Mouse (Mus musculus) E14TG2a.4 (cell line): ENCODE measurements around the gene 2610528J11Rik.

ENCODE experiments used
- CTCF ChIP-seq: conservative IDR thresholded peaks from 2 replicates; pipeline ENCODE4 v1.5.1; 2014; ENCODE audit warnings: low read length
- NANOG ChIP-seq: IDR thresholded peaks from 2 replicates; pipeline ENCODE4 v1.6.1; 2014; ENCODE audit warnings: borderline replicate concordance, low read length, mixed read lengths
- POU5F1 ChIP-seq: IDR thresholded peaks from 2 replicates; pipeline ENCODE4 v1.6.1; 2014; ENCODE audit warnings: low read length, borderline replicate concordance

DNA sequence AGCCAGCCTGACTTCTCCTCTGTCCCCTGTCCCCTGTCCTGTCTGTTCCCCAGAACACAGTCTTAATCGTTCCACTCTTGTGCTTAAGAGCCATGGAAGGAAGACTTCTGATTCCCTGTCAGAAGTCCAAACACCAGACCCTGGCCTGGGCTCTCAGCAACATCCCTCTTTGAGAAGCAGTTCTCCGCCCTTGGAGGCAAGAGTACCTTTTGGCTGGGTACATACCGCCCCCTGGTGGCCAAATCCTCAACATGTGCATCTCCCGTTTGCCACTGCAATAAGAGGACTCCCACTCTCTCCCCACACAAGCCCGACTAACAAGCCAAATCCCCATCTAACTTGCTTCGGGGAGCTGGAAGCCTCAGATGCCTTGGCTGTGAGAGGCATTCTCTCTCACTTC lies 49.3 kb downstream of the 2610528J11Rik start:
- peak; percentile 82 for TF ChIP-seq CTCF
- TF ChIP-seq POU5F1, result no peak
- no peak for TF ChIP-seq NANOG
